Mouse (Mus musculus): Measurements from ENCODE around the gene Srl. TPM values are rescaled to one million over a fixed set of nuclear protein-coding genes. Genes with fewer than 3 reads are reported as not detected.

Gene Srl
- total and polyA plus RNA-seq, 3 experiments, result 14.6 to 15.3 TPM; not detected in 1

GRCm38 (mm10) chr16:4558384-4558979 is 16.9 kb upstream of the Srl start (continued):
- TF ChIP-seq HCFC1 (IDR thresholded peaks at IDR 0.05; ENCODE audit: low read depth, low read length) (peak; percentile 97), POLR2AphosphoS2 (IDR thresholded peaks at IDR 0.05; ENCODE audit: low read length) (peak; percentile 63; the same call in 1 of the 2 replicates), RAD21 (IDR thresholded peaks at IDR 0.05; ENCODE audit: low read depth, low read length) (no peak)

DNA sequence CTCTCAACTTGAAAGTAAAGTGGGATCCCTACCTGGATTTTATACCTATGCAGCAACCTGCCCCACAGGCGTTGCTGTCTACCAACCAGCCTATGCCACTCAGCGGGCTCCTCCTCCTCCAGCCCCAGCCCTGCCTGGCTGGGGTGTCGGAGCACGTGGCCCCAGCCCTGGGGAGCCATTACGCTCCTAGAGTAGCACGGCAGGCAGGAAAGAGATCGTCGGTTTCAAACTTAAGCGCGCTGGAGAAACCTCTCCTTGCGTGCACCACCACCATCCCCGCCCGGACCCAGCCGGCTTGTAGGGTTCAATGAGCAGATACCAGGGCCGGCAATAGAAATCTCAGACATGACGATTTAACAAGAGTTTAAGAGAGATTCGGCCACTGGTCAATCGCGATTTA is 16.3 kb upstream of the Srl start:
- H3K4me1 ChIP-seq (ENCODE audit: control insufficient read depth in 1 of 2, insufficient read depth in 2 of 2, low read length in 2 of 2), result peaks cover 5 to 33% of the 10 kb centered on the region in 2 experiments
- peak; percentile 80 for DNase-seq (ENCODE audit: low read depth, low spot score)
- peaks cover 52% of the 10 kb centered on the region for H3K79me2 ChIP-seq (ENCODE audit: control insufficient read depth, insufficient read depth, low read length, poor library complexity)
- peak overlapping the region; percentile 65 to 77 for H3K4me3 ChIP-seq (ENCODE audit: control insufficient read depth in 1 of 2, insufficient read depth in 1 of 2, low read depth in 2 of 2, low read length in 2 of 2)
- H3K27ac ChIP-seq (ENCODE audit: control insufficient read depth, low read depth, low read length), result peak overlapping the region; percentile 67
- H3K27me3 ChIP-seq (ENCODE audit: control insufficient read depth in 1 of 2, insufficient read depth in 2 of 2, low read length in 2 of 2), result no peaks in the 10 kb centered on the region
- no peaks in the 10 kb centered on the region for H3K9me3 ChIP-seq (replicated peaks; ENCODE audit: insufficient read depth, low read length)
- H3K9ac ChIP-seq (ENCODE audit: control insufficient read depth, low read depth, low read length, poor library complexity, severe bottlenecking), result peak overlapping the region; percentile 95
- peaks cover 0 to 34% of the 10 kb centered on the region in 2 experiments; a peak in 2 of 4 replicates for H3K36me3 ChIP-seq (ENCODE audit: control insufficient read depth in 1 of 2, insufficient read depth in 2 of 2, low read length in 2 of 2)
- TF ChIP-seq CHD1 (IDR thresholded peaks at IDR 0.05; ENCODE audit: low read depth, low read length) (no peak; the same call in 1 of the 2 replicates), UBTF (IDR thresholded peaks at IDR 0.05; ENCODE audit: borderline replicate concordance, insufficient read depth, low read depth, low read length) (no peak), E2F4 (IDR thresholded peaks at IDR 0.05; ENCODE audit: borderline replicate concordance, low read depth, low read length) (no peak), MEF2A (IDR thresholded peaks at IDR 0.05; ENCODE audit: extremely low read depth, insufficient replicate concordance, low read depth, low read length, poor library complexity, severe bottlenecking) (0 out of 2 replicates have a peak, but pooled peaks have one; percentile 35), ZNF384 (IDR thresholded peaks at IDR 0.05; ENCODE audit: low read depth, low read length) (no peak), POLR2AphosphoS5 (IDR thresholded peaks at IDR 0.05; ENCODE audit: borderline replicate concordance, low read depth, low read length) (no peak), CHD2 (IDR thresholded peaks at IDR 0.05; ENCODE audit: low read length) (no peak), MAFK (IDR thresholded peaks at IDR 0.05; ENCODE audit: borderline replicate concordance, low read depth, low read length) (0 out of 2 replicates have a peak, but pooled peaks have one; percentile 22), NRF1 (IDR thresholded peaks at IDR 0.05; ENCODE audit: insufficient read depth, low read depth, low read length, poor library complexity, severe bottlenecking) (no peak), SMC3 (IDR thresholded peaks at IDR 0.05; ENCODE audit: low read depth, low read length) (0 out of 2 replicates have a peak, but pooled peaks have one; percentile 16), POLR2AphosphoS2 (IDR thresholded peaks at IDR 0.05; ENCODE audit: low read length) (no peak), USF1 (IDR thresholded peaks at IDR 0.05; ENCODE audit: low read depth, low read length) (peak; percentile 87), ELF1 (IDR thresholded peaks at IDR 0.05; ENCODE audit: low read depth, low read length) (no peak), TBP (IDR thresholded peaks at IDR 0.05; ENCODE audit: low read depth, low read length) (no peak; the same call in 1 of the 2 replicates), EP300 (IDR thresholded peaks at IDR 0.05; ENCODE audit: low read depth in 1 of 2, low read length in 2 of 2) (peak in 1 of 2 experiments; percentile 27; a peak in 1 of 4 replicates), MYB (IDR thresholded peaks at IDR 0.05; ENCODE audit: low read depth, low read length) (no peak), BHLHE40 (IDR thresholded peaks at IDR 0.05; ENCODE audit: borderline replicate concordance, low read depth, low read length) (no peak), RCOR1 (IDR thresholded peaks at IDR 0.05; ENCODE audit: low read depth, low read length) (no peak), NELFE (IDR thresholded peaks at IDR 0.05; ENCODE audit: low read depth, low read length) (peak; percentile 23; the same call in 1 of the 2 replicates), POLR2A (IDR thresholded peaks at IDR 0.05; ENCODE audit: control insufficient read depth in 1 of 2, insufficient read depth in 1 of 2, low read depth in 1 of 2, low read length in 2 of 2, poor library complexity in 1 of 2) (no peak), HCFC1 (IDR thresholded peaks at IDR 0.05; ENCODE audit: low read depth, low read length) (no peak), ZMIZ1 (IDR thresholded peaks at IDR 0.05; ENCODE audit: low read depth, low read length) (peak; percentile 71; the same call in 1 of the 2 replicates), JUND (IDR thresholded peaks at IDR 0.05; ENCODE audit: low read depth, low read length) (no peak), ZC3H11A (IDR thresholded peaks at IDR 0.05; ENCODE audit: low read depth, low read length) (no peak), ETS1 (IDR thresholded peaks at IDR 0.05; ENCODE audit: low read depth, low read length) (peak; percentile 49), GATA1 (IDR thresholded peaks at IDR 0.05; ENCODE audit: low read depth, low read length) (no peak), ZKSCAN1 (IDR thresholded peaks at IDR 0.05; ENCODE audit: low read depth, low read length) (no peak), MAZ (IDR thresholded peaks at IDR 0.05; ENCODE audit: low read depth, low read length) (0 out of 2 replicates have a peak, but pooled peaks have one; percentile 26), USF2 (IDR thresholded peaks at IDR 0.05; ENCODE audit: borderline replicate concordance in 1 of 2, insufficient read depth in 1 of 2, low read depth in 1 of 2, low read length in 2 of 2) (no peak), MAX (IDR thresholded peaks at IDR 0.05; ENCODE audit: low read length) (peak; percentile 98), GABPA (IDR thresholded peaks at IDR 0.05; ENCODE audit: low read depth, low read length) (peak; percentile 15; the same call in 1 of the 2 replicates), TCF12 (IDR thresholded peaks at IDR 0.05; ENCODE audit: low read depth, low read length) (no peak; the same call in 1 of the 2 replicates)

All from MEL (cell line).